Mouse (Mus musculus): Measurements from ENCODE around the gene Boll.

Gene Boll

DNA sequence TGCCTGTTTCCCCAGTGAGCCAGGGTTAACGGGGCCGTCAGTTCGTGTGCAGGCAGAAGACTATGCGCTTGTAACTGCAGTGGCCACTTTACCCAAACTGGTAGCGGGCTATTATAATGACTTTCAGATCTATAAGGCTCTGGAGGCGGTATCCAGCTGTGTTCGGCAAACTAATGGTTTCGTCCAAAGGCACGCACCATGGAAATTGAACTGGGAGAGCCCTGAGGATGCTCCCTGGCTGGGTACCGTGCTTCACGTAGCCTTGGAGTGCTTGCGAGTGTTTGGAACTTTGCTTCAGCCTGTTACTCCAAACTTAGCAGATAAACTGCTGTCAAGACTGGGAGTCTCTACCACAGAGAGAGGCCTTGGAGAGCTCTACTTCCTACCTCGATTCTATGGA, 124.8 kb downstream of the Boll start:
- no peak for DNase-seq (ENCODE audit: low read depth, low spot score)

- DNase-seq (ENCODE audit: low read depth, low spot score) = no peak
Observed at GRCm38 (mm10) chr1:55237643-55238161, 125.6 kb downstream of the Boll start.

DNA sequence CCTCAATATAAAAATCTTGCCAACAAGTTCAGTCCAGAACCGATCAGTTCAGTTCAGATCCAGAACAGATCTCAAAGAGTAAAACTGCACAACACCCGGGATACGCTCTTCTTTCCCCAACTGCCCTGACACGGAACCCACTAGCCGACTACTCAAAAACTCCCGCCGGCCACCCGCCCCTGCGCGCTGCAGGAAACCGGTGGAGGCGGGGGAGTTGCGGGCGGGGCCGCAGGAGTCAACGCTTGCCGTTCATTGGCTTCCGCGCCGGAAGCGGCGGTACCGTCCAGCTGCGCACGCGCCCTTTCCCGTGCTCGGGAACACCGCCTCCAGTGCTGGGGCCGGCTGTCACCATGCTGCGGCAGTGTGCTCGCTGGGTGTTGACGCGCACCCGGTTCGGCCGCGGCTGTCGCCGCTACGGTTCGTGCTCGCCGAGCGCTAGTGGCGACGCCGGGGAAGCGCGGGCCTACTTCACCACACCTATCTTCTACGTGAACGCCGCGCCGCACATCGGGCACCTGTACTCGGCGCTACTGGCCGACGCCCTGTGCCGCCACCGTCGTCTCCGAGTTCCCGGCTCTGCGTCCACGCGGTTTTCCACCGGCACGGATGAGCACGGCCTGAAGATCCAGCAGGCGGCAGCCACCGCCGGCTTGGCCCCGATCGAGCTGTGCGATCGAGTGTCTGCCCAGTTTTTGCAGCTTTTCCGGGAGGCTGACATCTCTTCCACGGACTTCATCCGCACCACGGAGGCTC, 126.2 kb downstream of the Boll start, which contains the start of gene Mars2:
Gene Mars2 (plus strand): TSS at position 288 of the 753 bp plus-strand sequence.
- peak; percentile 92 for DNase-seq (ENCODE audit: low read depth, low spot score)

DNA sequence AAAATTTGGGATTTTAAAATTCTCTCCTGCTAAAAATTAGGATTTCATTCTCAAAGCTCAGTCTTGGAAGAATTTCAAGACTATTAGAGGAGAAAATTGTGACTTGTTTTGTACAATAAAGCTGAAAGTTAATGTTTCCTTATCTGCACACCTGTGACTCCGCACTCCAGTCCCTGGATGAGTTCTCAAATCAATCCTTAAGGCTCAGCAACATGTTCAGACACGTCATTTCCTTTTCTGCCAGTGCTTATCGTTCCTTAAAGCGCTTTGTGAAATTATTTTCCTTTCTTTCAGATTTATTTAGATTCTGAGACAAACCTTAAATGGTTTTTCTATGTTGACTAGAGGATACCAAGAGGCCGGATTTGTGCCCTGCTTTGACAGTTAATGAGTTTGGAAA, 126.8 kb downstream of the Boll start:
- no peak for DNase-seq (ENCODE audit: low read depth, low spot score)

DNA sequence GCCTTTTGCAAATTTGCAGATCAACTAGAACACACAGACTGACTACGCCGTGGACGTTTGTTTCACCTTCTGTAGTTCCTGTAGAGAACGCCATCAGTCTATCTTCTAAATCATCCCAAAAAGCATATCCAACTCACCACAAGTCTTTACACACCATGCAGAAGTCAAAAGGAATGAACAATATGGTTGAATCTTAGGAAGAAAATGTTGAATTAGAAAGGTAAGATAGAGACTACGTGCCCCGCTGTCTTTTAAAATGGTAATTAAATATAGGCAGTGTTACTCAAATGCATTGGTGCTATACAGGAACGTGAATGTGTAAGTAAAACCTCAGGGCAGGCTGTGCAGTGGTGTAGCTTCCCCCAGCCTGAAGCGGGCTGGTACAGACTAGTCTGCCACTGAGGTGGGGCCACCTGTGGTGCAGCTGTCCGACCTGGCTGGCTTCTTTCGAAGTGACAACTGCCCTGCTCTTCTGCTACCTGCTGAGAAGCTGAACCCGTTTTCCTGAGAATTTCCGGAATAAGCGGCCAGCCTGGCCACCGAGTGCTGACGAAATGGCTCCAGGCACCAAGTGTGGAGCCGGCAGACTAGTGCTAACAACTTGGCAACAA, 128.3 kb downstream of the Boll start:
- no peak for DNase-seq (ENCODE audit: low read depth, low spot score)

DNA sequence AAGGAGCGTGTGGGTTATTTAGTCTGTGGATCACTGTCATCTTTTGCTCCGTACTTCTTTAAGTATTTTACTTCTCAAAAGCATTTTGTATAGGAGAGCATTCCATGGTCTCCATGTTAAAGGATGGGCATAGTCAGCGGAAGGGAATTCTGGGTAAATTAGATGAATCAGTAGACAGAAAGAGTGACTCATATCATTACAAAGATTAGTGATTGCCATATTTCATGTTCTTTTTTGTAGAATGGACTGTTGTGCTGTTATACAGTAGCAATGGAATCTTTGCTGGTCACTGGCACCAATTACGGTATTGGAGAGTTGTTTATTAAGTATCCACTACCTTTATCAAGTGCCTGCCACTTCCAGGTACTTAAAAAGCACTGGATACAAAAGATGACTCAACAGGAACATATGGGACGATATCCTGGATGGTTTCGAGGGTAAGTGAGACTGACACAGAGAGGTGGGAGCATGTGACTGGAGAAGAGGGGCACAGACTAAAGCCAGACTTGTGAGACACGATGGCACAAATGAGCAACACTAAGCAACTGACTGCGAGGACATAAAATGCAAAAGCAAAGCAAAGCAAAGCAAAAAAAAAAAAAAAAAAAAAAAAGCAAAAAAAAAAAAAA, 134.9 kb downstream of the Boll start:
- DNase-seq (ENCODE audit: low read depth, low spot score) = no peak

DNA sequence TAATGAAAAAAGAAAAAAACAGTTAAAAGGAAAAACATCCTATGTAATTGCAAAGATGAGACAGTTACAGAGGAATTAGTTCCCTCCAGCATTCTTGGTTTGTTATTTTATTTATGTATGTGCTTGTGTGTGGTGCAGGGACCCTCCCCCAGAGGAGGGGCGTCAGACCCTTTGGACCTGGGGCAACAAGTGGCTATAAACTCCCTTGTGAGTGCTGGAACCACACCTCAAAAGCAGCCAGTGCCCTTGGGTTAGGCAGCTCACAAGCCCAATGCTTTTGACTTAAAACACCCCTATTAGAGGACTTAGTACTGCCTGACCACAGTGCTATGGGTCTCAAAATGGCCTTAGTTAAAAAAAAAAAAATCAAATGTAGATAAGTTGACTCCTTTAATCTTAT, 135.9 kb downstream of the Boll start:
- DNase-seq (ENCODE audit: low read depth, low spot score) = no peak

GRCm38 (mm10) chr1:55226011-55226857, 137.0 kb downstream of the Boll start, which contains the start of gene Rftn2:
Rftn2 (minus strand) TSS chr1:55226782.
- DNase-seq (ENCODE audit: low read depth, low spot score) = peak; percentile 68

GRCm38 (mm10) chr1:55225398-55225797, 137.9 kb downstream of the Boll start:
- peak; percentile 45 for DNase-seq (ENCODE audit: low read depth, low spot score)

- peak; percentile 67 for DNase-seq (ENCODE audit: low read depth, low spot score)
Observed at GRCm38 (mm10) chr1:55224111-55224510, 139.2 kb downstream of the Boll start.

DNA sequence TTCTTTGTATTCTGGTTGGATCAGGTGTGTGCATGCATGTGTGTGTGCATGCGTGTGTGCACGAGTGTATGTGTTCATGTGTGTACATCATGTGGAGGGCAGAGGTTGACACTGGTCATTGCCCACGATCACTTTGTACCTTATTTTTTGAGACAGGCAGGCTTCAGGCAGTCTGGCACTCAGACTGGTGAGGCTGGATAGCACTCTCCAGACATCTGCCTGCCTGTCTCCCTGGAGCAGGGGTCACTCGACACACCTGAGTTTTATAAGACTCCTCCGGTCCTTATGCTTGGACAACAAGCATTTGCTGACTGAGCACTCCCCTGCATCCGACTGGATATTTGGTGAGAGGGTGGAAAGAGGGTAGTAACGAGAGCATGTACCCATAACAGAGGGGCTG, 140.2 kb downstream of the Boll start:
- DNase-seq (ENCODE audit: low read depth, low spot score) = no peak

DNA sequence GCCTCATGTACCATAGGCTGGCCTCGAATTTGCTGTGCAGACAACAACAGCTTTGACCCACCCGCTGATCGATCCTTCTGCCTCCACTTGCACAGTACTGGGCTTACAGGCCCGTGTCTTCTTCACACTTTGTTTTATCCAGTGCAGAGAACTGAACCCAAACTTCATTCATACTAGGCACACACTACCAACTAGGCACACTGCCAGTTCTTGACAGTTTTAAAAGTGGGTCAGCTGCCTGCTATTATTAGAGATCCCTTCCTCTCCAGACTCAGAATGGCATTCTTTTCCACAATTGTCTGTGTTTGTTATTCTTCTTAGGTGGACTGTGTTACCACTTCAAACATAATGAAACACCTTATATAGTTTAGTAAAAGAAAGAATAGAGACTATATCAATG, 141.9 kb downstream of the Boll start:
- no peak for DNase-seq (ENCODE audit: low read depth, low spot score)

DNA sequence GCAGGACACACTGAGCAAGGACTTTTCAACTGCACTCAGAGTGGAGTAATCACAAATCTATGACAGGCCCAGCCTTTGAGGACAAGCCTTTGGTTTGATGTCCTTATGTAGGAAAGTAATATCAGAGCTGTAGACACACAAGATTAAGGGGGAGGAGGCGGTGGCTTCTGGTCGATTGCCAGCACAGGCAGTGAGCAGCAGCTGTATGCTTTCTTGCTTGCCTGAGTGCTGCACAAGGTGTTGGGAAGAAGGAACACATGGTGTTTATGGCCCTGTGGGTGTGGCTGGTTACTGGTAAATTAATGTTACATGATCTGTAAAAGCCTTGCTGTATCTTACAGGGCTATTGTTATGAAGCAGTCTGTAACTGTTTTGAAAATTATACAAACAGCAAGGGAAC, 146.1 kb downstream of the Boll start:
- DNase-seq (ENCODE audit: low read depth, low spot score) = no peak

- DNase-seq (ENCODE audit: low read depth, low spot score) = no peak
Observed at GRCm38 (mm10) chr1:55215185-55215813, 148.0 kb downstream of the Boll start.

DNA sequence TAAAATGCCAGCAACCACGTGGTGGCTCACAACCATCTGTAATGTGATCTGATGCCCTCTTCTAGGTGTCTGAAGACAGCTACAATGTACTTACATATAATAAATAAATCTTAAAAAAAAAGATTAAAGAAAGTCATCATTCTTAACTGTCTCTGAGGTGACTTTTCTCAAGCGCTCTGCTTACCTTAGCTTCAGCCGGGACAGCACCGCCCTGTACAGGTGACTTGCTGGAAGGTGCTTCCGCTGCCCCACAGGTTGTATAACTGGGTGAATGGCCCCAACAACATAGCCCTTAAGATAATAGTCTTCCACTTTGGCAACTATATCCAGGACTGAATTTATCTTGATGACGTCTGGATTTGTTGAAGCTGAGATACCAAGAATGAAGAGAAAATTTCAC, 149.3 kb downstream of the Boll start:
- no peak for DNase-seq (ENCODE audit: low read depth, low spot score)

- DNase-seq (ENCODE audit: low read depth, low spot score) = no peak
Observed at GRCm38 (mm10) chr1:55213475-55213874, 149.8 kb downstream of the Boll start.

GRCm38 (mm10) chr1:55212771-55213170, 150.5 kb downstream of the Boll start:
- no peak for DNase-seq (ENCODE audit: low read depth, low spot score)

GRCm38 (mm10) chr1:55211081-55211480, 152.2 kb downstream of the Boll start:
- DNase-seq (ENCODE audit: low read depth, low spot score) = no peak

DNA sequence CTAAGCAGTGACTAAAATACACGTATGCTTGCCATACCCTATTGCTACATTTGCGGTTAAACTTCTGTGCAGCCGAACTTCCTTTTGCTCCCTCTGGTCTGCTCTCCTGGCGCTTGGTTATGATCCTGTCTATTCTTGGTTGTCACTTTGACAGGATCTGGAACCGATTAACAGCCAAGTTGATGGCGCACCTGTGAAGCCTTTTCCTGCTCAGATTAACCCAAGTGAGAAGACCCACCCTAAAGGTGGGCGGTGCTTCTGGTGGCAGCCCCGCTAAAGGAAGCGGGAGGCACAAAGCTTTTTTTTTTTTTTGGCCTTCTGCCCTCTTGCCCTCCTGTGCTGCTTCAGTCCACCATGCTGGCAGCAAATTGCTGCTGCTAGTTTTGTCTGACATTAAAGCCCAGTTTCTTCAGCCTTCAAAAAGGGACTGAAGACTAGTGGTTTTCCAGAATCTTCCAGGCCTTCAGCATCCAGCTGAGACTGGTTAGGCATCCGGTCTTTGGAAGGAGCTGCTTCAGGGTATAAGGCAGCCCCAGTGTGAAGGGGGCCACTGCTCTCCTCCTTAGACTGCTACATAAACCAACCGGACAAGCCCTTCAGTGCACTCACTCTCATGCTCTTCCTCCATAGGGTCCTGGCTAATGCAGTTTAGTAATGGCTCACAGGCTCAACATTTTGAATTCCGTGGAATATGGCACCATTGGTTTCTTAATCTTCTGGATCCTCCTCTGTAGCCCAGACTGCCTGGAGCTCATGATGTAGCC, 152.9 kb downstream of the Boll start:
- DNase-seq (ENCODE audit: low read depth, low spot score) = peak; percentile 55

GRCm38 (mm10) chr1:55208500-55209140, 154.6 kb downstream of the Boll start:
- no peak for DNase-seq (ENCODE audit: low read depth, low spot score)

Data from forelimb bud, embryonic 11.5 days (tissue).